Mouse (Mus musculus) heart, embryonic 14.5 days (tissue): ENCODE results near the gene Ran. TPM values are rescaled to one million over a fixed set of nuclear protein-coding genes. Genes with fewer than 3 reads are reported as not detected.

ENCODE experiments used
- ATAC-seq: fragments of 200-750 bp; cut with Nextera tagmentation; 2 replicates; pipeline ENCODE4 v1.8.0; 2017; ENCODE audit warnings: low read depth, moderate TSS enrichment; ENCODE audit not compliant: insufficient number of reproducible peaks, insufficient read depth, low FRiP score
- H3K27ac ChIP-seq, 2 experiments: fragments of 200-500 bp in 1 of 2; fragments of 300-500 bp in 1 of 2; sonication (generic) in 1 of 2; replicated peaks in 1 of 2; 2 replicates each; pipeline ENCODE4 v1.5.1; 2012 to 2014; ENCODE audit warnings: low read depth in 2 of 2, low read length in 2 of 2, control low read depth in 1 of 2, mild to moderate bottlenecking in 1 of 2, mixed read lengths in 1 of 2; ENCODE audit not compliant: control insufficient read depth in 1 of 2, insufficient read depth in 1 of 2
- H3K27me3 ChIP-seq: fragments of 300-500 bp; sonication (generic); 2 replicates; pipeline ENCODE4 v1.6.1; 2014; ENCODE audit warnings: mild to moderate bottlenecking, low read length, control low read depth; ENCODE audit not compliant: control insufficient read depth, insufficient read depth
- H3K36me3 ChIP-seq: fragments of 300-500 bp; sonication (generic); 2 replicates; pipeline ENCODE4 v1.6.1; 2014; ENCODE audit warnings: mild to moderate bottlenecking, control low read depth, low read length, mixed read lengths; ENCODE audit not compliant: control insufficient read depth, insufficient read depth
- H3K4me1 ChIP-seq, 2 experiments: fragments of 200-500 bp in 1 of 2; fragments of 300-500 bp in 1 of 2; sonication (generic) in 1 of 2; 2 replicates each; pipeline ENCODE4 v1.6.1; 2012 to 2014; ENCODE audit warnings: low read length in 2 of 2, control low read depth in 1 of 2, mixed read lengths in 1 of 2; ENCODE audit not compliant: control insufficient read depth in 2 of 2, insufficient read depth in 2 of 2
- H3K4me2 ChIP-seq: fragments of 300-500 bp; sonication (generic); 2 replicates; pipeline ENCODE4 v1.6.1; 2014; ENCODE audit warnings: mild to moderate bottlenecking, low read length
- H3K4me3 ChIP-seq, 2 experiments: fragments of 200-500 bp in 1 of 2; fragments of 300-500 bp in 1 of 2; sonication (generic) in 1 of 2; 2 replicates each; pipeline ENCODE4 v1.5.1; 2012 to 2014; ENCODE audit warnings: low read length in 2 of 2, mild to moderate bottlenecking in 2 of 2, control low read depth in 1 of 2, low read depth in 1 of 2, moderate library complexity in 1 of 2; ENCODE audit not compliant: control insufficient read depth in 1 of 2, insufficient read depth in 1 of 2
- H3K9ac ChIP-seq: fragments of 300-500 bp; sonication (generic); 2 replicates; pipeline ENCODE4 v1.6.1; 2014; ENCODE audit warnings: mild to moderate bottlenecking, low read length
- H3K9me3 ChIP-seq: fragments of 300-500 bp; sonication (generic); 2 replicates; pipeline ENCODE4 v1.6.1; 2016; ENCODE audit warnings: low read length, control low read depth; ENCODE audit not compliant: control insufficient read depth
- WGBS: fragments of 180-500 bp; shearing (Covaris S2); extraction: QIAGEN DNeasy Blood & Tissue Kit; methylation state at CpG from one replicate; pipeline ENCODE4 v1.1.7; 2014; 5-methylcytosine and 5-hydroxymethylcytosine counted together
- polyA plus RNA-seq: library from polyadenylated mRNA; unstranded; fragments of >200 nt; fragmentation: Nextera tagmentation; extraction: Ambion mirVana; gene quantifications from 2 replicates; pipeline ENCODE4 v1.2.1, GENCODE M21; 2014

Ran gene
- polyA plus RNA-seq, 1 experiment from 2014 or later, result 339 TPM

GRCm38 (mm10) chr5:128984536-128984935 lies 35.3 kb upstream of the Ran start:
- Histone ChIP-seq H3K4me1 (no peaks in the 10 kb centered on the region), H3K36me3 (peaks cover 40% of the 10 kb centered on the region), H3K27me3 (no peaks in the 10 kb centered on the region), H3K27ac (no peak overlapping the region), H3K9ac (no peak overlapping the region), H3K4me2 (no peak overlapping the region), H3K4me3 (no peak overlapping the region), H3K9me3 (no peaks in the 10 kb centered on the region)
- no peak for ATAC-seq
- 86% methylated on average over 6 of the region's 6 CpGs for WGBS

- H3K27ac ChIP-seq, result no peak overlapping the region
- H3K27me3 ChIP-seq, result no peaks in the 10 kb centered on the region
- H3K9ac ChIP-seq, result no peak overlapping the region
- H3K9me3 ChIP-seq, result no peaks in the 10 kb centered on the region
- ATAC-seq, result no peak
- H3K4me1 ChIP-seq, result no peaks in the 10 kb centered on the region
- peaks cover 51% of the 10 kb centered on the region for H3K36me3 ChIP-seq
- H3K4me3 ChIP-seq, result no peak overlapping the region
- no peak overlapping the region for H3K4me2 ChIP-seq
- 93% methylated on average over 13 of the region's 13 CpGs for WGBS
Measured at GRCm38 (mm10) chr5:128985946-128986345, 33.9 kb upstream of the Ran start.

- Histone ChIP-seq H3K9ac (no peak overlapping the region), H3K4me1 (no peaks in the 10 kb centered on the region), H3K4me2 (no peak overlapping the region), H3K9me3 (no peaks in the 10 kb centered on the region), H3K4me3 (no peak overlapping the region), H3K27me3 (no peaks in the 10 kb centered on the region), H3K36me3 (peaks cover 65% of the 10 kb centered on the region), H3K27ac (no peak overlapping the region)
- ATAC-seq, result no peak
- 83% methylated on average over 19 of the region's 19 CpGs for WGBS
Measured at GRCm38 (mm10) chr5:128987141-128987954, 32.5 kb upstream of the Ran start.

GRCm38 (mm10) chr5:129000706-129001468 lies 19.0 kb upstream of the Ran start:
- Histone ChIP-seq H3K4me2 (no peak overlapping the region), H3K9me3 (no peaks in the 10 kb centered on the region), H3K36me3 (peaks cover 21% of the 10 kb centered on the region; the same call in 1 of the 2 replicates), H3K9ac (no peak overlapping the region), H3K27ac (no peak overlapping the region), H3K4me3 (no peak overlapping the region), H3K27me3 (no peaks in the 10 kb centered on the region), H3K4me1 (peaks cover 17 to 29% of the 10 kb centered on the region in 2 experiments)
- WGBS, result 42% methylated on average over 8 of the region's 8 CpGs
- ATAC-seq, result no peak

GRCm38 (mm10) chr5:129002571-129003011 lies 17.3 kb upstream of the Ran start:
- no peaks in the 10 kb centered on the region for H3K9me3 ChIP-seq
- H3K4me3 ChIP-seq, result 0 out of 4 replicates have a peak overlapping the region, but pooled peaks of 1 of the 2 experiments have one; percentile 12
- H3K27ac ChIP-seq, result peak overlapping the region; percentile 79 to 89
- peak overlapping the region; percentile 52; the same call in 1 of the 2 replicates for H3K9ac ChIP-seq
- peaks cover 16% of the 10 kb centered on the region; the same call in 1 of the 2 replicates for H3K36me3 ChIP-seq
- WGBS, result 2% methylated on average over 14 of the region's 14 CpGs
- peaks cover 19 to 29% of the 10 kb centered on the region in 2 experiments for H3K4me1 ChIP-seq
- no peaks in the 10 kb centered on the region for H3K27me3 ChIP-seq
- ATAC-seq, result peak; percentile 77
- peak overlapping the region; percentile 50 for H3K4me2 ChIP-seq

GRCm38 (mm10) chr5:129005416-129005815 lies 14.5 kb upstream of the Ran start:
- no peak overlapping the region for H3K4me3 ChIP-seq
- 0 out of 2 replicates have a peak overlapping the region, but pooled peaks have one; percentile 85 for H3K4me2 ChIP-seq
- H3K9ac ChIP-seq, result no peak overlapping the region
- no peaks in the 10 kb centered on the region for H3K9me3 ChIP-seq
- peaks cover 26 to 29% of the 10 kb centered on the region in 2 experiments for H3K4me1 ChIP-seq
- peaks cover 6% of the 10 kb centered on the region; the same call in 1 of the 2 replicates for H3K36me3 ChIP-seq
- ATAC-seq, result no peak
- H3K27me3 ChIP-seq, result no peaks in the 10 kb centered on the region
- peak overlapping the region; percentile 41 to 50; a peak in 1 of 4 replicates for H3K27ac ChIP-seq
- WGBS, result 83% methylated on average over 3 of the region's 3 CpGs

GRCm38 (mm10) chr5:129006031-129006788 lies 13.7 kb upstream of the Ran start:
- no peak overlapping the region for H3K9ac ChIP-seq
- H3K4me1 ChIP-seq, result peaks cover 21 to 22% of the 10 kb centered on the region in 2 experiments
- peak overlapping the region; percentile 85 for H3K4me2 ChIP-seq
- H3K9me3 ChIP-seq, result no peaks in the 10 kb centered on the region
- peaks cover 6% of the 10 kb centered on the region; the same call in 1 of the 2 replicates for H3K36me3 ChIP-seq
- H3K4me3 ChIP-seq, result no peak overlapping the region; a peak in 1 of 4 replicates
- no peak for ATAC-seq
- 69% methylated on average over 18 of the region's 18 CpGs for WGBS
- peak overlapping the region; percentile 41 to 50; a peak in 3 of 4 replicates for H3K27ac ChIP-seq
- H3K27me3 ChIP-seq, result no peaks in the 10 kb centered on the region
